Mouse (Mus musculus): Measurements from ENCODE around the gene Olfr668. TPM values are rescaled to one million over a fixed set of nuclear protein-coding genes. Genes with fewer than 3 reads are reported as not detected.
"Not testable (repeated sequence)": the region's sequence is repeated elsewhere in the genome, so short reads cannot be mapped to it uniquely, and the experiment has no call there.

The Olfr668 gene
- polyA plus RNA-seq (2012; rRNA removed), result not detected in 2 replicates

GRCm38 (mm10) chr7:104927957-104928356, at the start of gene Olfr668:
TSS of gene Olfr668 (minus strand) at chr7:104928057.
- Histone ChIP-seq H3K4me1 (ENCODE audit: control insufficient read depth, insufficient read depth, low read length) (no peaks in the 10 kb centered on the region), H3K36me3 (ENCODE audit: control insufficient read depth, insufficient read depth, low read length) (no peaks in the 10 kb centered on the region), H3K27me3 (ENCODE audit: control insufficient read depth, insufficient read depth, low read length) (no peaks in the 10 kb centered on the region), H3K27ac (ENCODE audit: control insufficient read depth, insufficient read depth, low read depth, low read length) (no peak within 1 kb of the TSS), H3K4me3 (ENCODE audit: control insufficient read depth, low read depth, low read length) (no peak within 1 kb of the TSS)
- TF ChIP-seq POLR2A (IDR thresholded peaks at IDR 0.05; ENCODE audit: control insufficient read depth, low read depth, low read length), result no peak
- no peak for TF ChIP-seq CTCF (IDR thresholded peaks at IDR 0.05; ENCODE audit: control insufficient read depth, insufficient read depth, insufficient replicate concordance, low read depth, low read length)

GRCm38 (mm10) chr7:104972507-104972906, 44.6 kb upstream of the Olfr668 start:
- H3K4me3 ChIP-seq (ENCODE audit: control insufficient read depth, low read depth, low read length); H3K4me1 ChIP-seq (ENCODE audit: control insufficient read depth, insufficient read depth, low read length); H3K27ac ChIP-seq (ENCODE audit: control insufficient read depth, insufficient read depth, low read depth, low read length); H3K27me3 ChIP-seq (ENCODE audit: control insufficient read depth, insufficient read depth, low read length); H3K36me3 ChIP-seq (ENCODE audit: control insufficient read depth, insufficient read depth, low read length): not testable (repeated sequence)

DNA sequence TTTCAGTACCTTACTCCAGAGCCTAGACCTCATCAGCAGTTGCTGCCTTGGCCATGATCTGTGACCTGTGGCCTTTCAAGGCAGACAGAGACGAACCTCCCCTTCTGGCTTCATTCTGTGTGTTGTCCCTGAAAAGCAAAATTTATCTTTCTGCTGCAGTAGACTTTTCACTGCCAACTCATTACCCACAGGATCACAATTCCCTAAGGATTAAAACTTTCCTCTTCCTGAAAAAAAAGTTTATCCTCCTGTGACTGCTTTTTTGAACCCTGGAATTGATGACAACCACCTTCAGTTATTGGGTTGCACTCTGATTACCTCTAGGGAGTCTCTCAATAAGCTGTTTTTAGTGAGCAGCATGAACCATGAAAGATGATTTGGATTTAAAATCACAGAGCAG, 34.7 kb upstream of the Olfr668 start, which contains the start of gene Olfr670:
Olfr670 (minus strand) TSS at position 101 of the 400 bp plus-strand sequence.
- TF ChIP-seq CTCF (IDR thresholded peaks at IDR 0.05; ENCODE audit: control insufficient read depth, insufficient read depth, insufficient replicate concordance, low read depth, low read length) (no peak), POLR2A (IDR thresholded peaks at IDR 0.05; ENCODE audit: control insufficient read depth, low read depth, low read length) (no peak)

DNA sequence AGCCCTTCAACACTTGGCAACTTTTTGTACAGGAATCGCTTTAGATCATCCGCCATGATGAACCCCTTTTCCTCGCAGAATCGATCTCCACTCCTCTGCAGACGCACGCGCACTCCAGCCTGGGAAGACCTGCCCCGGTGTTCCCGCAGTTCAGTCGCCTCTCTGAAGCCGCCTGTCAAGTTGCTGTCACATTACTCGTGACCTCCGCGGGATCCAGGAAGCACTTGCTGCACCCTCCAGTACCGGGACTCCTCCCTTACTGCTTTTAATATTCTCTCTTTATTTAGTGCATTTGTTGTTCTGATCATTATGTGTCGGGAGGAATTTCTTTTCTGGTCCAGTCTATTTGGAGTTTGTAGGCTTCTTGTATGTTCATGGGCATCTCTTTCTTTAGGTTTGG, 22.4 kb upstream of the Olfr668 start:
- H3K4me1 ChIP-seq (ENCODE audit: control insufficient read depth, insufficient read depth, low read length); H3K27ac ChIP-seq (ENCODE audit: control insufficient read depth, insufficient read depth, low read depth, low read length); H3K27me3 ChIP-seq (ENCODE audit: control insufficient read depth, insufficient read depth, low read length); H3K4me3 ChIP-seq (ENCODE audit: control insufficient read depth, low read depth, low read length); H3K36me3 ChIP-seq (ENCODE audit: control insufficient read depth, insufficient read depth, low read length): not testable (repeated sequence)

More for the DNA sequence above, 34.7 kb upstream of the Olfr668 start, which contains the start of gene Olfr670:
- no peak within 1 kb of the TSS for H3K4me3 ChIP-seq (ENCODE audit: control insufficient read depth, low read depth, low read length)
- H3K27me3 ChIP-seq (ENCODE audit: control insufficient read depth, insufficient read depth, low read length), result no peaks in the 10 kb centered on the region
- no peaks in the 10 kb centered on the region for H3K36me3 ChIP-seq (ENCODE audit: control insufficient read depth, insufficient read depth, low read length)
- H3K27ac ChIP-seq (ENCODE audit: control insufficient read depth, insufficient read depth, low read depth, low read length), result no peak within 1 kb of the TSS
- no peaks in the 10 kb centered on the region for H3K4me1 ChIP-seq (ENCODE audit: control insufficient read depth, insufficient read depth, low read length)

- no peak within 1 kb of the TSS for H3K27ac ChIP-seq (ENCODE audit: control insufficient read depth, insufficient read depth, low read depth, low read length)
- no peaks in the 10 kb centered on the region for H3K4me1 ChIP-seq (ENCODE audit: control insufficient read depth, insufficient read depth, low read length)
- TF ChIP-seq CTCF (IDR thresholded peaks at IDR 0.05; ENCODE audit: control insufficient read depth, insufficient read depth, insufficient replicate concordance, low read depth, low read length), result no peak
- TF ChIP-seq POLR2A (IDR thresholded peaks at IDR 0.05; ENCODE audit: control insufficient read depth, low read depth, low read length), result no peak
- no peaks in the 10 kb centered on the region for H3K27me3 ChIP-seq (ENCODE audit: control insufficient read depth, insufficient read depth, low read length)
- no peak within 1 kb of the TSS for H3K4me3 ChIP-seq (ENCODE audit: control insufficient read depth, low read depth, low read length)
- H3K36me3 ChIP-seq (ENCODE audit: control insufficient read depth, insufficient read depth, low read length), result no peaks in the 10 kb centered on the region
Observed at GRCm38 (mm10) chr7:104933940-104934339, 6.1 kb upstream of the Olfr668 start, which contains the start of gene Olfr669. TSS of gene Olfr669 (plus strand) at chr7:104934240.

DNA sequence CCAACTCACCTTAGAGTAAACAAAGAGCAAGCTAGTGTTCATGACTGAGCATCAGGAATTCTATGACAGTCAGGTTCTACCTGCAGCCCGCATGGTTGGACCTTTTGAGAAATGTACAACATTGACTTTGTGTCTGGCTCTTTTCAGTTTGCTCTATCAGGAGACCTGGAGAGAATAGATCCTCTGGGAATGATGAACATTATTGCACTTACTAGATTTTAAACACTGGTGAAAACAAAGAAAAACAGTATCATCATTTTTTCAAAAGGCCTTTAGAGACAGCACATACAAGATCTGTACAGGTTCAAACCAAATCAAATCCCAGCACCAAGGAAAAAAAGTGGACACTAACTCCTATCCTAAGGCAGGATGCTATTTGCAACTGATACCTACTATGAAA, 6.5 kb downstream of the Olfr668 start, which contains the start of gene Olfr667:
Olfr667 (minus strand) TSS at position 101 of the 400 bp plus-strand sequence.
- no peak within 1 kb of the TSS for H3K4me3 ChIP-seq (ENCODE audit: control insufficient read depth, low read depth, low read length)
- TF ChIP-seq CTCF (IDR thresholded peaks at IDR 0.05; ENCODE audit: control insufficient read depth, insufficient read depth, insufficient replicate concordance, low read depth, low read length), result no peak
- no peak for TF ChIP-seq POLR2A (IDR thresholded peaks at IDR 0.05; ENCODE audit: control insufficient read depth, low read depth, low read length)
- H3K4me1 ChIP-seq (ENCODE audit: control insufficient read depth, insufficient read depth, low read length), result no peaks in the 10 kb centered on the region
- no peaks in the 10 kb centered on the region for H3K27me3 ChIP-seq (ENCODE audit: control insufficient read depth, insufficient read depth, low read length)
- no peaks in the 10 kb centered on the region for H3K36me3 ChIP-seq (ENCODE audit: control insufficient read depth, insufficient read depth, low read length)
- H3K27ac ChIP-seq (ENCODE audit: control insufficient read depth, insufficient read depth, low read depth, low read length), result no peak within 1 kb of the TSS

DNA sequence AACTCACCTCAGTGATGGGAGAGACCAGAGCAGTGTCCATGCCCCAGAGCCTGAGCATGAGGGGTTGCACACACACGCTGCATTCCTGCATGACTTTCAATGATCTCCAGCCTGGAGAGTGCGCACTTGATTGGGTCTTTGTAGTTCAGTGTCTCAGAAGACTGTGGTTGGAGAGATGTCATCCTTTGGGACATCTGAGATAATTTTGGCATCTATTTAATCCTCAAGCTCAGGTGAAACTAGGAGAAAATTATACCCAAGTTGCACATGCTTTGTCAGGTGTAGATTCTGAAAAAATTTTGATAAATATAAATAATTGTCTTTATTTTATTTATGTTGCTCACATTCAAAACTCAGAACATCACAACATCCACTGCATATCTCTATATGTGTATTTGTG, 32.0 kb downstream of the Olfr668 start, which contains the start of gene Olfr666:
Olfr666 (minus strand) TSS at position 101 of the 400 bp plus-strand sequence.
- no peaks in the 10 kb centered on the region for H3K27me3 ChIP-seq (ENCODE audit: control insufficient read depth, insufficient read depth, low read length)
- no peak within 1 kb of the TSS for H3K27ac ChIP-seq (ENCODE audit: control insufficient read depth, insufficient read depth, low read depth, low read length)
- H3K4me3 ChIP-seq (ENCODE audit: control insufficient read depth, low read depth, low read length), result no peak within 1 kb of the TSS
- H3K4me1 ChIP-seq (ENCODE audit: control insufficient read depth, insufficient read depth, low read length), result no peaks in the 10 kb centered on the region
- no peak for TF ChIP-seq POLR2A (IDR thresholded peaks at IDR 0.05; ENCODE audit: control insufficient read depth, low read depth, low read length)
- no peaks in the 10 kb centered on the region for H3K36me3 ChIP-seq (ENCODE audit: control insufficient read depth, insufficient read depth, low read length)

GRCm38 (mm10) chr7:104877731-104878130, 50.1 kb downstream of the Olfr668 start, which contains the start of gene Olfr665:
TSS of gene Olfr665 (plus strand) at chr7:104878031.
- no peak for TF ChIP-seq POLR2A (IDR thresholded peaks at IDR 0.05; ENCODE audit: control insufficient read depth, low read depth, low read length)
- no peak for TF ChIP-seq CTCF (IDR thresholded peaks at IDR 0.05; ENCODE audit: control insufficient read depth, insufficient read depth, insufficient replicate concordance, low read depth, low read length)
- Histone ChIP-seq H3K4me3 (ENCODE audit: control insufficient read depth, low read depth, low read length) (no peak within 1 kb of the TSS), H3K27ac (ENCODE audit: control insufficient read depth, insufficient read depth, low read depth, low read length) (no peak within 1 kb of the TSS), H3K4me1 (ENCODE audit: control insufficient read depth, insufficient read depth, low read length) (no peaks in the 10 kb centered on the region), H3K27me3 (ENCODE audit: control insufficient read depth, insufficient read depth, low read length) (no peaks in the 10 kb centered on the region), H3K36me3 (ENCODE audit: control insufficient read depth, insufficient read depth, low read length) (no peaks in the 10 kb centered on the region)

Other genes with a start within 250 kb of the Olfr668 start
- gene Olfr661, start 241.6 kb downstream of the Olfr668 start, polyA plus RNA-seq (2012; rRNA removed), result not detected in 2 replicates
- gene Usp17le, start 150.6 kb downstream of the Olfr668 start, polyA plus RNA-seq (2012; rRNA removed), result not detected in 2 replicates
- gene Usp17lb, start 85.5 kb downstream of the Olfr668 start, polyA plus RNA-seq (2012; rRNA removed), result not detected in 2 replicates
- gene Usp17la, start 71.0 kb downstream of the Olfr668 start, polyA plus RNA-seq (2012; rRNA removed), result not detected in 2 replicates
- gene Olfr665, start 50.0 kb downstream of the Olfr668 start, polyA plus RNA-seq (2012; rRNA removed), result not detected in 2 replicates
- gene Olfr666, start 32.1 kb downstream of the Olfr668 start, polyA plus RNA-seq (2012; rRNA removed), result not detected in 2 replicates
- not detected in 2 replicates for gene Olfr667, start 6.6 kb downstream of the Olfr668 start, polyA plus RNA-seq (2012; rRNA removed)
- gene Olfr669, start 6.2 kb upstream of the Olfr668 start, polyA plus RNA-seq (2012; rRNA removed), result not detected in 2 replicates
- gene Olfr670, start 34.6 kb upstream of the Olfr668 start, polyA plus RNA-seq (2012; rRNA removed), result not detected in 2 replicates
- not detected in 2 replicates for gene Olfr671, start 51.1 kb upstream of the Olfr668 start, polyA plus RNA-seq (2012; rRNA removed)
- gene Olfr672, start 74.0 kb upstream of the Olfr668 start, polyA plus RNA-seq (2012; rRNA removed), result not detected in 2 replicates
- gene Olfr675, start 100.4 kb upstream of the Olfr668 start, polyA plus RNA-seq (2012; rRNA removed), result not detected in 2 replicates
- not detected in 2 replicates for gene Olfr676, start 104.6 kb upstream of the Olfr668 start, polyA plus RNA-seq (2012; rRNA removed)
- not detected in 2 replicates for gene Olfr677, start 123.3 kb upstream of the Olfr668 start, polyA plus RNA-seq (2012; rRNA removed)
- not detected in 2 replicates for gene Olfr678, start 136.4 kb upstream of the Olfr668 start, polyA plus RNA-seq (2012; rRNA removed)
- not detected in 2 replicates for gene Olfr679, start 153.1 kb upstream of the Olfr668 start, polyA plus RNA-seq (2012; rRNA removed)
- not detected in 2 replicates for gene Olfr680-ps1, start 164.8 kb upstream of the Olfr668 start, polyA plus RNA-seq (2012; rRNA removed)
- not detected in 2 replicates for gene Olfr681, start 188.8 kb upstream of the Olfr668 start, polyA plus RNA-seq (2012; rRNA removed)
- gene Olfr683, start 219.0 kb upstream of the Olfr668 start, polyA plus RNA-seq (2012; rRNA removed), result not detected in 2 replicates
- gene Olfr684, start 235.6 kb upstream of the Olfr668 start, polyA plus RNA-seq (2012; rRNA removed), result not detected in 2 replicates

All from testis, adult 2 months (tissue).